Mouse (Mus musculus) erythroblast, adult 5-6 weeks (primary cell): ENCODE results near the gene Iqcc. TPM values are rescaled to one million over a fixed set of nuclear protein-coding genes. Genes with fewer than 3 reads are reported as not detected.

Source experiments
- ATAC-seq: replicated peaks from 2 replicates; pipeline ENCODE4 v1.8.0; 2016; ENCODE audit warnings: moderate number of reproducible peaks, mild to moderate bottlenecking, moderate TSS enrichment, inconsistent platforms; ENCODE audit not compliant: poor library complexity, low FRiP score, severe bottlenecking
- total RNA-seq, 2 experiments: library from RNA; stranded (forward) in 1 of 2; stranded (reverse) in 1 of 2; fragments of 150-400 nt in 1 of 2; fragments of 200-764, 138-1000 nt in 1 of 2; gene quantifications; 2 replicates each; pipeline versions ENCODE4 v1.2.3 to v1.2.4; 2015 to 2017; ENCODE audit warnings: low replicate concordance in 2 of 2

The Iqcc gene
- total RNA-seq, 2 experiments from 2014 or later, result 2.6 to 2.7 TPM

GRCm38 (mm10) chr4:129622803-129623535, 4.1 kb upstream of the Iqcc start:
- ATAC-seq, result no peak

- no peak for ATAC-seq
Measured at GRCm38 (mm10) chr4:129622120-129622802, 3.4 kb upstream of the Iqcc start.

- no peak for ATAC-seq
Measured at GRCm38 (mm10) chr4:129621283-129621841, 2.5 kb upstream of the Iqcc start.

- no peak for ATAC-seq
Measured at GRCm38 (mm10) chr4:129620419-129621282, 1.8 kb upstream of the Iqcc start.

GRCm38 (mm10) chr4:129618031-129618430, 868 bp downstream of the Iqcc start:
- no peak for ATAC-seq

- ATAC-seq, result no peak
Measured at GRCm38 (mm10) chr4:129617121-129617641, 1.7 kb downstream of the Iqcc start.

GRCm38 (mm10) chr4:129616631-129617030, 2.3 kb downstream of the Iqcc start:
- ATAC-seq, result no peak

- no peak for ATAC-seq
Measured at GRCm38 (mm10) chr4:129615801-129616290, 3.1 kb downstream of the Iqcc start.

GRCm38 (mm10) chr4:129614093-129614492, 4.8 kb downstream of the Iqcc start, which contains the start of gene Dcdc2b:
Gene Dcdc2b, minus strand, starts transcription at chr4:129614257.
- ATAC-seq, result no peak

- ATAC-seq, result no peak
Measured at GRCm38 (mm10) chr4:129610472-129610871, 8.4 kb downstream of the Iqcc start.

- no peak for ATAC-seq
Measured at GRCm38 (mm10) chr4:129610026-129610425, 8.9 kb downstream of the Iqcc start.

- no peak; the same call in 1 of the 2 replicates for ATAC-seq
Measured at GRCm38 (mm10) chr4:129609139-129609631, 9.7 kb downstream of the Iqcc start.

GRCm38 (mm10) chr4:129608426-129609025, 10.4 kb downstream of the Iqcc start:
- ATAC-seq, result peak; percentile 91

- peak; percentile 92 for ATAC-seq
Measured at GRCm38 (mm10) chr4:129600233-129601158, 18.4 kb downstream of the Iqcc start, which contains the start of the genes Eif3i and Tmem234. Gene Eif3i, minus strand, starts transcription at chr4:129600648. Gene Tmem234, plus strand, starts transcription at chr4:129600668.

GRCm38 (mm10) chr4:129588865-129589264, 30.0 kb downstream of the Iqcc start:
- ATAC-seq, result peak; percentile 89

GRCm38 (mm10) chr4:129586943-129587342, 32.0 kb downstream of the Iqcc start:
- ATAC-seq, result no peak

- no peak for ATAC-seq
Measured at GRCm38 (mm10) chr4:129585773-129586172, 33.1 kb downstream of the Iqcc start.
